Mouse (Mus musculus): Measurements from ENCODE around the gene Pdlim4. TPM values are rescaled to one million over a fixed set of nuclear protein-coding genes. Genes with fewer than 3 reads are reported as not detected.

Pdlim4 gene
- polyA plus RNA-seq, 1 experiment from 2014 or later = 55.5 TPM

DNA sequence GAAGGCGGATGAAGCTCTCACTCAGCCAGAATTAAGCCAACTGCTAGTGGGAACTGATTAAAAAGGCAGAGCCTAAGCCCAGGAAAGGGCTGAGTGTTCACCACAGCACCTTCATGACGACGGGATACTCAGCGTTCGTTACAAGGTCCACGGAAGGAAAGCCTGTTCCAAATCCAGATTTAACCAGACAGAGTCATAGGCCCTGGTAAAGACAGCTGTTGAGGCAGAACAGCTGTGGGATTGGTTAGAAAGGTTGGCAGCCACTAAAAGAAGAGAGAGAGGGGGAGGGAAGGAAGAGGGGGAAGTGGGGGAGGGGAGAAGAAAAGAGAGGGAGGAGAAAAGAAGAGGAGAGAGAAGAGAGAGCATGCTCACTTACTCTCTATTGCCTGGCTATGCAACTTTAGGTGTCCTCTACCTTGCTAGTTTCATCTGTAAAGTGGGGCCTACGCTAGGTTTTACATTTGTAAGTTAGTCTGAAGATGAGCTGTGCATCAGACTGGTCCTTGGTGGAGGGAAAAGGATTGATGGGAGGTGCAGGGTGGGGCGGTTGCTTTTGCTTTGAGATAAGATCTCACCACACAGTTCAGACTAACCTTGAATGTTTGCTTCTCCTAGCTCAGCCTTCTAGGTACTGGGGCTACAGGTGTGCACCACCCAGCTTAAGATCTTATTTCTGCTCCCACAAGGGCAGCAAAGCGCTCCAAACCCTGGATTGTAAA is 5.9 kb downstream of the Pdlim4 start:
- H3K36me3 ChIP-seq (ENCODE audit: control insufficient read depth, insufficient read depth, low read length) = no peaks in the 10 kb centered on the region; the same call in 1 of the 2 replicates
- DNase-seq (ENCODE audit: low spot score) (no peak), ATAC-seq (ENCODE audit: low FRiP score, low TSS enrichment) (no peak)
- 46% methylated on average over 9 of the region's 9 CpGs for WGBS
- H3K27ac ChIP-seq (replicated peaks) = peak overlapping the region; percentile 63; the same call in 1 of the 2 replicates
- no peaks in the 10 kb centered on the region for H3K27me3 ChIP-seq (ENCODE audit: control insufficient read depth, insufficient read depth, low read length)
- no peak overlapping the region for H3K9ac ChIP-seq (ENCODE audit: low read length)
- peaks cover 9% of the 10 kb centered on the region for H3K4me1 ChIP-seq (replicated peaks; ENCODE audit: control insufficient read depth, insufficient read depth)
- no peak overlapping the region for H3K4me3 ChIP-seq (ENCODE audit: low read depth, low read length)
- H3K4me2 ChIP-seq (replicated peaks; ENCODE audit: low read depth) = no peak overlapping the region
- TF ChIP-seq CTCF (IDR thresholded peaks at IDR 0.05; ENCODE audit: low read depth) (no peak), EP300 (optimal IDR thresholded peaks at IDR 0.05) (no peak)
- H3K9me3 ChIP-seq (ENCODE audit: control insufficient read depth, low read length) = no peaks in the 10 kb centered on the region

DNA sequence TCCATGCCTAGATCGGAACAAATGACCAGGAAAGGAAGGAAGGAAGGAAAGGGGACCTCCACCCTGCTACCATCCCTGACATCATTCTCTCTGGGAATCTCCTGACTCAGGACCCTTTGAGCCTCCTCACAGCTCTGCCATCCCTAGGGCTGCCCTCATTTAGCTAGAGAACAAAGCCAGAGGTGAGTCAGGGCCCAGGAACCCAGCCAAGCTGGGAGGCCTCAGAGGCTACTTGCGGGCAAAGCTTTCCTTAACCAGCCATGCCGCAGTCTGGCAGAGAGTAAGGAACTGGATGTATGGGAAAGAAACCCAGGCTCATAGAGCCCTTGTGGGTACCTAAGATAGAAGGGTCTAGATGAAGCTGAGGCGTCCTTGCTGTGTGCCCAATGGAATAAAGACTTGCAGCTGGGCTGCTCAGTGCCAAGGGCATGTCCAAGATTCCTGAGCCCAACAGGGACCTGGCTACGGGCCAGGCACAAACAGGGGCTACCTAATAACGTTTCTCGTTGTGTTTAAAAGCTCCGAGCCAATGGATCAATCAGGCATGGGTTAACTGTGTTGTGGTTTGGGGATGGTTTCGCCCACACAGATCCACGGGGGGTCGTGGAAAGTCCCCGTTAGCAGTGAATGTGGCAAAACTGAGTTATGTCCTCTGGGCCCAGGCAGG is 6.6 kb downstream of the Pdlim4 start:
- Histone ChIP-seq H3K9ac (ENCODE audit: low read length) (no peak overlapping the region), H3K27ac (replicated peaks) (peak overlapping the region; percentile 63; the same call in 1 of the 2 replicates), H3K9me3 (ENCODE audit: control insufficient read depth, low read length) (no peaks in the 10 kb centered on the region), H3K4me3 (ENCODE audit: low read depth, low read length) (no peak overlapping the region), H3K27me3 (ENCODE audit: control insufficient read depth, insufficient read depth, low read length) (no peaks in the 10 kb centered on the region), H3K36me3 (ENCODE audit: control insufficient read depth, insufficient read depth, low read length) (no peaks in the 10 kb centered on the region; the same call in 1 of the 2 replicates), H3K4me2 (replicated peaks; ENCODE audit: low read depth) (no peak overlapping the region), H3K4me1 (replicated peaks; ENCODE audit: control insufficient read depth, insufficient read depth) (peaks cover 9% of the 10 kb centered on the region)
- TF ChIP-seq EP300 (optimal IDR thresholded peaks at IDR 0.05) (no peak), CTCF (IDR thresholded peaks at IDR 0.05; ENCODE audit: low read depth) (no peak)
- peak; percentile 69 for DNase-seq (ENCODE audit: low spot score)
- WGBS = 42% methylated on average over 12 of the region's 12 CpGs
- ATAC-seq (ENCODE audit: low FRiP score, low TSS enrichment) = 0 out of 2 replicates have a peak, but pooled peaks have one; percentile 6

DNA sequence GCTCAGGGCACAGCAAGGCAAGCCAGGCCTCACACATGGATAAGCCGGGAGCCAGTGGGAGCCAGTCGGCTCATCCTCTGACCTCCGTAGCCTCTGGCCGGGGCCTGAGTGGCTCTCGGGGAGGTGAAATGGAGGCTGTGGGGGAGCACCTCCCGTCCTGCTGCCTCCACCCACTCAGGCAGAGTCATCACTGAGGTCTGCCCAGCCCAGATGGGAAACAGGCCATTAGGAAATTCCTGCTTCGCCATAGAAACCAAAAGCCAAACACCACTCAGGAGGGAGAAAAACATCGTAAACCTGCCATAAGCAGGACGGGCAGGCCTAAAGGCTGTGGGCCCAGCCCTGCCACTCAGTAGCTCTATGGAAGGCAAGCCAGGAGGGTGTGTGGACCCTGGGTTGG is 8.5 kb downstream of the Pdlim4 start:
- no peak overlapping the region for H3K9ac ChIP-seq (ENCODE audit: low read length)
- no peaks in the 10 kb centered on the region for H3K27me3 ChIP-seq (ENCODE audit: control insufficient read depth, insufficient read depth, low read length)
- H3K27ac ChIP-seq (replicated peaks) = peak overlapping the region; percentile 70
- 36% methylated on average over 9 of the region's 9 CpGs for WGBS
- no peaks in the 10 kb centered on the region for H3K9me3 ChIP-seq (ENCODE audit: control insufficient read depth, low read length)
- no peaks in the 10 kb centered on the region; the same call in 1 of the 2 replicates for H3K36me3 ChIP-seq (ENCODE audit: control insufficient read depth, insufficient read depth, low read length)
- ATAC-seq (ENCODE audit: low FRiP score, low TSS enrichment) (peak; percentile 63), DNase-seq (ENCODE audit: low spot score) (peak; percentile 49)
- TF ChIP-seq CTCF (IDR thresholded peaks at IDR 0.05; ENCODE audit: low read depth) (0 out of 2 replicates have a peak, but pooled peaks have one; percentile 1), EP300 (optimal IDR thresholded peaks at IDR 0.05) (no peak)
- H3K4me1 ChIP-seq (replicated peaks; ENCODE audit: control insufficient read depth, insufficient read depth) = peaks cover 9% of the 10 kb centered on the region; the same call in 1 of the 2 replicates
- 0 out of 2 replicates have a peak overlapping the region, but pooled peaks have one; percentile 8 for H3K4me2 ChIP-seq (replicated peaks; ENCODE audit: low read depth)
- H3K4me3 ChIP-seq (ENCODE audit: low read depth, low read length) = no peak overlapping the region

DNA sequence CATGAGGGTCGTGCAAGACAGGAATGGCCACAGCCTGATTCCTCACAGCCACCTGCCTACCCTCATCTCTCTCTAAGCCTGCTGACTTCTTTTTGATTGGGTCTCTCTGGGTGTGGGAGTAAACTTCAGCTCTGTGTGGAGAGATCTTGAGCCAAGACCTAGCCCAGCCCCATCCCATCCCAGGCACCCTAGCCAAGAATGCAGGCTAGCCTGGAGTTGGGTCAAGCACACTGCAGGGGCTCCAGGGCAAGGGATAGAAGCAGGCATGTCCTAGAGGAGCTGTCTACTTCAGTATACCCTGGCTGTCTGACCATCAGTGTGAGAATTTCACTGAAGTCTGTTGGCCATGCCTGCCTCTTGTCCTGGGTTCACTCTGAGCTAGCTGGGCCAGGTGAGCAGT is 9.3 kb downstream of the Pdlim4 start:
- 32% methylated on average over 1 of the region's 1 CpGs for WGBS
- Histone ChIP-seq H3K9ac (ENCODE audit: low read length) (no peak overlapping the region), H3K4me2 (replicated peaks; ENCODE audit: low read depth) (no peak overlapping the region), H3K4me3 (ENCODE audit: low read depth, low read length) (no peak overlapping the region), H3K4me1 (replicated peaks; ENCODE audit: control insufficient read depth, insufficient read depth) (peaks cover 9% of the 10 kb centered on the region; the same call in 1 of the 2 replicates), H3K9me3 (ENCODE audit: control insufficient read depth, low read length) (no peaks in the 10 kb centered on the region), H3K36me3 (ENCODE audit: control insufficient read depth, insufficient read depth, low read length) (no peaks in the 10 kb centered on the region; the same call in 1 of the 2 replicates), H3K27me3 (ENCODE audit: control insufficient read depth, insufficient read depth, low read length) (no peaks in the 10 kb centered on the region), H3K27ac (replicated peaks) (peak overlapping the region; percentile 70)
- TF ChIP-seq EP300 (optimal IDR thresholded peaks at IDR 0.05) (no peak), CTCF (IDR thresholded peaks at IDR 0.05; ENCODE audit: low read depth) (no peak)
- ATAC-seq (ENCODE audit: low FRiP score, low TSS enrichment) (no peak), DNase-seq (ENCODE audit: low spot score) (no peak)

DNA sequence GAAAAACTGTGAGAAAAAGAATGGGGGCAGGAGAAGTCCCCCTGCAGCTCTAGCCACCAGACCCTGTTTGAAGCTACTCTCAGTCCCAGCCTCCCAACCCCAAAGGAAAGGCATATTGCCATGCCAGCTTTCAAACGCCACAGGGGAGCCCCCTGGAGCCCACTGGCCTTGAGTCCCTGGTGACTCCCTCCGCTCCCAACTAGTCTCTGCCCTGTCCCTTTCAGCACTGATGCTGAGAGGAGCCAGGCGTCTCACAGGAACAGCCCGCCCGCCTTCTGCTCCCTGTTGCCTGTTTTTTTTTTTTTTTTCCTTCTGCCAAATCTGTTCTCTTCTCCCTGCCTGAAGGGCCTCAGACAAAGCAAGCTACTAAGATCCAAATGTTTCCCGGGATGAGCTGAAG is 10.2 kb downstream of the Pdlim4 start:
- peak overlapping the region; percentile 36; the same call in 1 of the 2 replicates for H3K27ac ChIP-seq (replicated peaks)
- H3K4me3 ChIP-seq (ENCODE audit: low read depth, low read length) = no peak overlapping the region
- H3K27me3 ChIP-seq (ENCODE audit: control insufficient read depth, insufficient read depth, low read length) = no peaks in the 10 kb centered on the region
- H3K9ac ChIP-seq (ENCODE audit: low read length) = no peak overlapping the region
- no peak for DNase-seq (ENCODE audit: low spot score)
- no peak overlapping the region for H3K4me2 ChIP-seq (replicated peaks; ENCODE audit: low read depth)
- 35% methylated on average over 6 of the region's 6 CpGs for WGBS
- H3K36me3 ChIP-seq (ENCODE audit: control insufficient read depth, insufficient read depth, low read length) = no peaks in the 10 kb centered on the region; the same call in 1 of the 2 replicates
- peaks cover 9% of the 10 kb centered on the region; the same call in 1 of the 2 replicates for H3K4me1 ChIP-seq (replicated peaks; ENCODE audit: control insufficient read depth, insufficient read depth)
- no peaks in the 10 kb centered on the region for H3K9me3 ChIP-seq (ENCODE audit: control insufficient read depth, low read length)
- no peak for ATAC-seq (ENCODE audit: low FRiP score, low TSS enrichment)
- TF ChIP-seq CTCF (IDR thresholded peaks at IDR 0.05; ENCODE audit: low read depth) = no peak
- TF ChIP-seq EP300 (optimal IDR thresholded peaks at IDR 0.05) = no peak

All from stomach, postnatal 0 days (tissue).